Mouse (Mus musculus): ENCODE data around the gene Nsl1.

DNA sequence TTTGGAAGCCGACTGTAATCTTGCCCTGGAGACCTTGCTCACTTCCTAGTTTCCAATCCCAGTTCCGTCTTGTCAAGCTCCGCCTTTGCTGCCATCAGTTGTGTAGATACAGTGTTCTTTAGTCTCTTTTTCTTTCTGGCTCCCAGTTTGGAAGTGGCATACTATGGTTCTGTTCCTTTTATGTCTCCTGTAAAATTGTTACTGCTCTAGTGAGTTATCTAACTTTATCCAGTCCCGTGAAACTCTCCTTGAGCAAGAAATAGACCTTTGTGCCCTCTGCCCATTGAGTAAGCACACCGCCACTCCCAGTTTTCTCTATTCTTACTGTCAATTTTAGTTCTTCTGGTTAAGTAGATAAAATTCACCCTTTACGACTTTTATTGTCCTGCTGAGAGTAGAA, 8.8 kb downstream of the Nsl1 start:
- TF ChIP-seq POLR2AphosphoS2 (IDR thresholded peaks at IDR 0.05; ENCODE audit: insufficient read length, low read depth) (no peak), MAX (IDR thresholded peaks at IDR 0.05; ENCODE audit: low read depth) (no peak), POLR2A (IDR thresholded peaks at IDR 0.05; ENCODE audit: insufficient read length, low read depth) (no peak), TCF3 (IDR thresholded peaks at IDR 0.05; ENCODE audit: insufficient read length, low read depth) (no peak), SRF (IDR thresholded peaks at IDR 0.05; ENCODE audit: control insufficient read depth, insufficient read length, low read depth) (no peak), TCF12 (IDR thresholded peaks at IDR 0.05; ENCODE audit: insufficient read depth, poor library complexity, severe bottlenecking) (no peak), USF1 (IDR thresholded peaks at IDR 0.05; ENCODE audit: low read depth) (no peak), E2F4 (IDR thresholded peaks at IDR 0.05; ENCODE audit: insufficient read depth) (no peak)

All from myocyte (in vitro differentiated cells).